Mouse (Mus musculus) 3134 (cell line): ENCODE measurements around the gene Draxin.
"Not testable (repeated sequence)": the region's sequence is repeated elsewhere in the genome, so short reads cannot be mapped to it uniquely, and the experiment has no call there.

ENCODE experiments used
- DNase-seq: peaks from one replicate; pipeline ENCODE4 v3.0.0-alpha.2; 2011; ENCODE audit warnings: low spot score; ENCODE audit not compliant: insufficient read length; ENCODE audit errors: extremely low read depth

The Draxin gene

DNA sequence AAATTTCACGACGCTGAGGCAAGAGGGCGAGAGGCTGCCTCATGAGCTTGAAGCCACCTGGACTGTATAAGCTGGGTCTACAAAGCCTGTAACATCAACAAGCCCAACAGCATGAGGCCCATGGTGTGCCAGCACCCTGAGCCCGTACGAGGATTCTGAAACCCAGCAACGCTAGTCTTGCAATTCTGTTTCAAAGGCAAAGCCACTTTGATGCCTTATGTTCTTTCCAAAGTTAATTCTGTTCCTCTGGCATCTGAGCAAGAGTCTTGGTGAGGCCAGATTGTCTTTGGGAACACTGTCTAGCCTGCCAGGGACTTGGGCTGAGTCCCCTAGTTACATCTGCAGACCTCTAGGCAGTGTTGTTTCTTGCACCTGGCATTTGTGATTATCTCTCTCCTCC is 71.5 kb downstream of the Draxin start:
- DNase-seq: no peak

DNA sequence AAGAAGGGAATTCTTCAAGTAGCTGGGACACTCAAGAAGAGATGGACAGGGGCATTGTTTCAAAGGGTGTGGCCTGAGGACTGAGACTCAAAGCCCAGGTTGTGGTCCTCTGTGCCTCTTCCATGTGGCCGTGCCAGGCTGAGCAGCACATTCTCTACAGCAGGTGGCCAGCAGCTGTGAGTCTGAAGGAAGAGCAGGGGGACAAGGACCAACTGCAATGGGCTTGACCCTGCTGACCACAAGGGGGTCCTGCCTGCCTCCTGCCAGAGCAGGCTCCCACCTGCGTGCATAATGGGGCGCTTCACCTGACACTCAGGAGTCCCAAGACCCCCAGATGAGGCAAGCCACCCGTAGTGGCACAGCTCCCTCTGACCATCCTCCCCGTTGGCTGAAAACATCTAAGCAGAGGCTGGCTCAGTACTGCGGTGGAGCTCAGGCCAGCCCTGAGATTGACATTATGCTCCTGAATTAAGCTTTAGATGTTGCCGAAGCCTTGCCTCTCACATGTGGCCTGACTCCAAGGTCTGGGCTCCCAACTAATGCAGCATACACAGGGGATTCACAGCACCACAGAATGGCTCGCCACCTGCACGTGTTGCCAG is 72.2 kb downstream of the Draxin start:
- no peak for DNase-seq

GRCm38 (mm10) chr4:148057661-148058209 is 72.8 kb downstream of the Draxin start:
- DNase-seq: no peak

GRCm38 (mm10) chr4:148056801-148057200 is 73.7 kb downstream of the Draxin start:
- DNase-seq: no peak

DNA sequence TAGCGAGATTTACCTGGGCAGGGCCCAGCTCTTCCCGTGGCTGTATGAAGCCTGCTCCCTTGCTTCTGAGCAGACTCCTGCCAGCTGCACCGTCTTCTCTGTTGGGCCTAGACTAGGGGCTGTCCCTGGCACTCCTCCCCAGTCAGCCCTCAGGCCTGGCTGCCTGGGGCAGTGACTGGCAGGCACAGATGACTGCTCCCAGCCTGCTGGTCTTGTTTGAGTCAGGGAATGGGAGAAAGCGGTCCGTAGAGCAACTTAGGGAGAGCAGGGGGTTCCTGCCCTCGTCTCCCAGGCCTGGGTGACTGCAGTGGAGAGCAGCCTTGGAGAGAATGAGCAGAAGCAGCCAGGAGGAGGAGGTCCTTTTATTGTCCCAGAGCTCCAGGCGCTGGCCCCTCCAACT is 74.3 kb downstream of the Draxin start:
- no peak for DNase-seq

DNA sequence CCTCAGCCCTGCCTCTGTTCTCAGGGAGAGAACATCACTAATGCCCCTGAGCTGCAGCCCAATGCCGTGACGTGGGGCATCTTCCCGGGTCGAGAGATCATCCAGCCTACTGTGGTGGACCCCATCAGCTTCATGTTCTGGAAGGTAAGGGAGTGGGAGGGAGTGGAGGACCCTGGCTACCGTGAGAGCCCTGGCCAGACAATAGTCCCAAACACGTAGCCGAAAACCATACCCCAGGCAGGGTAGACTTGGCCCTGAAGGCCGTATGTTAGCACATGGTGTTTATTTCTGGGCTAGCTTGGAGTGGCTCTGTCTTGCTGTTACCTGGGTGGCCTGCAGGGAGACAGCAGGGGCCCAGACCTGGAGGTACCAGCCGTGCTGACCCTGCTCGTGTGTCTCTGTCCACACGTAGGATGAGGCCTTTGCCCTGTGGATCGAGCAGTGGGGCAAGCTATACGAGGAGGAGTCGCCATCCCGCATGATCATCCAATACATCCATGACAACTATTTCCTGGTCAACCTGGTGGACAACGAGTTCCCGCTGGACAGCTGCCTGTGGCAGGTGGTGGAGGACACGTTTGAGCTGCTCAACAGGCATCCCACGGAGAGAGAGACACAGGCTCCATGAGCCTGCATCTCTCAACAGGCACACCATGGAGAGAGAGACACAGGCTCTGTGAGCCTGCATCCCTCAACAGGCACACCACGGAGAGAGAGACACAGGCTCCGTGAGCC is 75.4 kb downstream of the Draxin start:
- no peak for DNase-seq

- no peak for DNase-seq
Measured at GRCm38 (mm10) chr4:148053417-148053920, 77.0 kb downstream of the Draxin start.

DNA sequence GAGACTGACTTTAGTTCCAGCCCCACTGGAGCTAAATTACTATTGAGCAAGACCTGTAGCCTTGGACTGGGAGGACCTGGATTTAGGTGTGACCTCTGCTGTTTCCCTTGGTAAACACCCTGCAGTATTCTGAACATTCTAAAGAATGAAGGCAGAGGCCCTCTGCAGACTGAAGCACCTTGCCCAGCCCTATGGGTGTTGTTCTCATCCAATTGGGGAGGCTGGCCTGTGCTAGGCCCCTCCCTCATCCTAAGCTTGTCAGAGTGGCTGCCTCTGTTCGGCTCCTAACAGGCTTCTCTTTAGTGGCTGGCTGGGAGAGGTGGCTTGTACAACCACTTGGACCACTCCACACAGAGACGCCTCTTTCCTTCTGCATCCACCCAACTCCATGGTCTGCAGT is 77.5 kb downstream of the Draxin start:
- DNase-seq: no peak

- no peak for DNase-seq
Measured at GRCm38 (mm10) chr4:148051886-148052285, 78.6 kb downstream of the Draxin start.

DNA sequence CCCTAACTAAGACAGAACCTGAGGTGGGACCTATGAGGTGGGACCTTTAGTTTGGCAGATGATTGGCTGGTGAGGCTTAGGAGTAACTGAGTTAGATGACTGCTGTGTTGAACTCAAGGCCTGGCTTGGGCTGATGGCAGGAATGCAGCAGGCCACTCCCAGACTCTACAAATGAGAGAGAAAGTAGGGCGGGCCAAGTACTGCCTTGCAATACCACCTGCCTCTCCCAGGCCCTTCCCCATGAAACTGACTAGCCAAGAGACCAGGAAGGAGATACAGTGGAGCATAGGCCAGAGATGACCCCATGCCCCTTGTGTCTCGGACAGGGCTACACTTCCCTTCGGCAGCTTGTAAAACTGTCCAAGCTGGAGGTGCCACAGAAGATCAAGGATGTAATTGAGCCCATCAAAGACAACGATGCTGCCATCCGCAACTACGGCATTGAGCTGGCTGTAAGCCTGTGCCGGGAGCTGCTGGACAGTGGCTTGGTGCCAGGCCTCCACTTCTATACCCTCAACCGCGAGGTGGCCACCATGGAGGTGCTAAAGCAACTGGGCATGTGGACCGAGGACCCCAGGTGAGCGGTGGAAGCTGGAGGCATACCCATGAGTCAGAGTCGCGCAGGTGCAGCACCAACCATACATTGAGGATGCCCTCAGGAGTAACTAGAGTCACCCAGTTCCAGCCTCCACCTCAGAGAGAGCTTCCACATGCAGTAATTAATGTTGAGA is 79.3 kb downstream of the Draxin start:
- no peak for DNase-seq

DNA sequence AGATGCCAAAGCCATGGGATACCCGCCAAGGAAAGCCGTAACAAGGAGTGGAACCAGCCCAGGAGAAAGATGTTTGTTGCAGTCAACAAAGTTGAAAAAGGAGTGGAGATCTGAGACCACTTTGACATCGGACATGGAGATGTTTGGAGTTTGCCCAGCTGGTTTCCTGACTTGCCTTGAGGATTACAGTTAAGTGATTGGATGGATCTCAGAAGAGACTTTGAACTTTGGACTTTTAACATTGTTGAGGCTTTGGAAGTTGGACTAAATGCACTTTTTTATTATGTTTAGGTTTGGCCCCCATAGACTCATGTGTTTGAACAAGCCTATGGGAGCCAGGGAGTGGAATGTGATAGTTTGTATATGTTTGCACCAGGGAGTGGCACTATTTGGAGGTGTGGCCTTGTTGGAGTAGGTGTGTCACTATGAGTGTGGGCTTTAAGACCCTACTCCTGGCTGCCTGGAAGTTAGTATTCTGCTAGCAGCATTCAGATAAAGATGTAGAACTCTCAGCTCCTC is 80.0 kb downstream of the Draxin start:
- DNase-seq: not testable (repeated sequence)
